Mouse (Mus musculus) embryonic facial prominence, embryonic 10.5 days (tissue): ENCODE measurements around the gene Rhobtb3. TPM values are rescaled to one million over a fixed set of nuclear protein-coding genes. Genes with fewer than 3 reads are reported as not detected.
"Not testable (repeated sequence)": the region's sequence is repeated elsewhere in the genome, so short reads cannot be mapped to it uniquely, and the experiment has no call there.

Experiments used
- DNase-seq: peaks from one replicate; pipeline ENCODE4 v3.0.0-alpha.2; 2017; ENCODE audit warnings: low spot score
- H3K27ac ChIP-seq: fragments of 300-500 bp; sonication (generic); replicated peaks from 2 replicates; pipeline ENCODE4 v1.5.1; 2016; ENCODE audit warnings: mild to moderate bottlenecking
- H3K27me3 ChIP-seq: fragments of 300-500 bp; sonication (generic); replicated peaks from 2 replicates; pipeline ENCODE4 v1.6.1; 2016; ENCODE audit warnings: low read depth, mild to moderate bottlenecking; ENCODE audit not compliant: poor library complexity, severe bottlenecking
- H3K36me3 ChIP-seq: fragments of 300-500 bp; sonication (generic); replicated peaks from 2 replicates; pipeline ENCODE4 v1.6.1; 2016; ENCODE audit warnings: mild to moderate bottlenecking, moderate library complexity
- H3K4me1 ChIP-seq: fragments of 300-500 bp; sonication (generic); 2 replicates; pipeline ENCODE4 v1.6.1; 2016
- H3K4me3 ChIP-seq: fragments of 300-500 bp; sonication (generic); 2 replicates; pipeline ENCODE4 v1.5.1; 2016; ENCODE audit warnings: mild to moderate bottlenecking, moderate library complexity
- H3K9me3 ChIP-seq: fragments of 300-500 bp; sonication (generic); 2 replicates; pipeline ENCODE4 v1.6.1; 2016; ENCODE audit warnings: mild to moderate bottlenecking
- WGBS: fragments of 180-500 bp; shearing (Covaris S2); methylation state at CpG from one replicate; pipeline ENCODE4 v1.1.7; 2016; 5-methylcytosine and 5-hydroxymethylcytosine counted together
- polyA plus RNA-seq: library from polyadenylated mRNA; unstranded; fragments of >200 nt; fragmentation: Nextera tagmentation; extraction: Ambion mirVana; gene quantifications from 2 replicates; pipeline ENCODE4 v1.2.1, GENCODE M21; 2016

The Rhobtb3 gene
- polyA plus RNA-seq, 1 experiment from 2014 or later = 52.7 TPM

- no peaks in the 10 kb centered on the region for H3K9me3 ChIP-seq
- DNase-seq = peak; percentile 67
- H3K27ac ChIP-seq = peak within 1 kb of the TSS; percentile 55
- H3K27me3 ChIP-seq = no peaks in the 10 kb centered on the region
- H3K4me3 ChIP-seq = peak within 1 kb of the TSS; percentile 58
- peaks cover 39% of the 10 kb centered on the region for H3K4me1 ChIP-seq
- no peaks in the 10 kb centered on the region for H3K36me3 ChIP-seq
- 1% methylated on average over 12 of the region's 12 CpGs for WGBS
Measured at GRCm38 (mm10) chr13:75839719-75840481, 103.8 kb downstream of the Rhobtb3 start, which contains the start of gene Glrx. Glrx (plus strand) TSS chr13:75839868.

GRCm38 (mm10) chr13:75838506-75838905, 105.2 kb downstream of the Rhobtb3 start:
- Histone ChIP-seq H3K27me3 (no peaks in the 10 kb centered on the region), H3K4me3 (no peak overlapping the region), H3K27ac (0 out of 2 replicates have a peak overlapping the region, but pooled peaks have one; percentile 55), H3K36me3 (no peaks in the 10 kb centered on the region), H3K4me1 (peaks cover 36% of the 10 kb centered on the region), H3K9me3 (no peaks in the 10 kb centered on the region)
- no peak for DNase-seq
- WGBS = 86% methylated on average over 4 of the region's 4 CpGs

- 68% methylated on average over 2 of the region's 2 CpGs for WGBS
- H3K4me1 ChIP-seq = peaks cover 16% of the 10 kb centered on the region
- H3K4me3 ChIP-seq = no peak overlapping the region
- no peaks in the 10 kb centered on the region for H3K9me3 ChIP-seq
- DNase-seq = no peak
- no peaks in the 10 kb centered on the region for H3K27me3 ChIP-seq
- no peaks in the 10 kb centered on the region for H3K36me3 ChIP-seq
- H3K27ac ChIP-seq = no peak overlapping the region
Measured at GRCm38 (mm10) chr13:75835461-75835860, 108.3 kb downstream of the Rhobtb3 start.

DNA sequence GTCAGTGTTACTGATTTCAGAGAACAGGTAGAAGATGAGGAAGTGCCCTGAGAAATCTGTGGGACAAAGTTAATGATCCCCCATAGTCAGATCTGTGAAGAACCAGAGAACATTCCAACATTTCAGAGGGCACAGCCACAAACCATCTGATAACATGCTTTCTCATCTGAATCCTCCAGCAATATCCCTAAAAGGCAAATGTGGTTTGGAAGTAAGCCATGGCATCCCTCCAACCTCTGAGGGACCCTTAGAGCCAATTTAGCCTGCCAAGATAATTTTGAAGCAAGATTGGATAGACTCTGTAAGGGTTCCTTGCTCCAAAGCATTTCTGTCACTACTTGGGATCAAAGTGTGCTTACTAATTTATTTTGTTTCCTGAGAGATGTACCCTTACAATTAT, 110.2 kb downstream of the Rhobtb3 start:
- Histone ChIP-seq H3K36me3 (no peaks in the 10 kb centered on the region), H3K27ac (no peak overlapping the region), H3K4me1 (peaks cover under 1% of the 10 kb centered on the region; the same call in 1 of the 2 replicates), H3K9me3 (no peaks in the 10 kb centered on the region), H3K4me3 (no peak overlapping the region), H3K27me3 (no peaks in the 10 kb centered on the region)
- no peak for DNase-seq

DNA sequence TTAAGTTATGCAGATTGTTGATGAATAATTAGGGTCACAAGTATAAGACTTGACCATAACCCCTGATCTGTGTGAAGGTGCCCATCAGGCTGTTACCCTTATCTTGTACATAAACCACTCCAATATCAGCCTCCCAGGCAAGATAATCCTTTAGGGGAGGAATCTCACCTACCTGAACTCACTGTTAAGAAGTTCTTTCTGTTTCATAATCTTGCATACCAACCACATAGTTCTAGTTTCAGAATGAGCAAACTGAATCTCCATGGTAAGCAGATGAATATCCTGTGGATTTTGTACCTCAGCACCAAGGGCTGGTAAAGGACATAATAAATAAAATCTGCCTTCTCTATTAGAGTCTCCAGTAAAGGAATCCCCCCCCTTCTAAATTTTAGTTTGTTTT, 111.0 kb downstream of the Rhobtb3 start:
- Histone ChIP-seq H3K27ac (no peak overlapping the region), H3K9me3 (no peaks in the 10 kb centered on the region), H3K36me3 (no peaks in the 10 kb centered on the region), H3K4me1 (no peaks in the 10 kb centered on the region), H3K4me3 (no peak overlapping the region), H3K27me3 (no peaks in the 10 kb centered on the region)
- DNase-seq = no peak

GRCm38 (mm10) chr13:75831710-75832109, 112.0 kb downstream of the Rhobtb3 start:
- no peak overlapping the region for H3K27ac ChIP-seq
- no peaks in the 10 kb centered on the region for H3K27me3 ChIP-seq
- H3K4me1 ChIP-seq = no peaks in the 10 kb centered on the region
- H3K9me3 ChIP-seq = no peaks in the 10 kb centered on the region
- no peaks in the 10 kb centered on the region for H3K36me3 ChIP-seq
- no peak overlapping the region for H3K4me3 ChIP-seq
- 80% methylated on average over 6 of the region's 6 CpGs for WGBS
- DNase-seq = no peak

DNA sequence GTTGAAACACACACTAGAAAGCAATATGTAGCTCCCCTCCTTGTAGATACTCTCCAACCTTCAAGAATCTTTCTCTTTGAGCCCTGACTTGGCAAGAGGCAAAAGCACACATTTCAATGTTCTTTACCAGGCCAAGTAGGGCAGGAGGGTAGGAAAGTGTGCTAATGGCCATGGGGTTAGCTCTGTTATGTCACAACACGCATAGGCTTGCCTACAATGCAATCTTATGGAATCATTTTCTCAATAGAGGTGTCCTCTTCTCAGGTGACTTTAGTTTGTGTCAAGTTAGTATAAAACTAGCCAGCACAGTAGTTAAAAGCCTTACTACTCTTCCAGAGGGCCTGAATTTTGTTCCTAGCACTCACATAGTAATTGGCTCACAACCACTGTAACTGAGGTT, 113.0 kb downstream of the Rhobtb3 start:
- no peak overlapping the region for H3K27ac ChIP-seq
- no peaks in the 10 kb centered on the region for H3K27me3 ChIP-seq
- no peaks in the 10 kb centered on the region for H3K36me3 ChIP-seq
- 85% methylated on average over 1 of the region's 1 CpGs for WGBS
- no peaks in the 10 kb centered on the region for H3K4me1 ChIP-seq
- no peak for DNase-seq
- H3K4me3 ChIP-seq = no peak overlapping the region
- H3K9me3 ChIP-seq = no peaks in the 10 kb centered on the region

DNA sequence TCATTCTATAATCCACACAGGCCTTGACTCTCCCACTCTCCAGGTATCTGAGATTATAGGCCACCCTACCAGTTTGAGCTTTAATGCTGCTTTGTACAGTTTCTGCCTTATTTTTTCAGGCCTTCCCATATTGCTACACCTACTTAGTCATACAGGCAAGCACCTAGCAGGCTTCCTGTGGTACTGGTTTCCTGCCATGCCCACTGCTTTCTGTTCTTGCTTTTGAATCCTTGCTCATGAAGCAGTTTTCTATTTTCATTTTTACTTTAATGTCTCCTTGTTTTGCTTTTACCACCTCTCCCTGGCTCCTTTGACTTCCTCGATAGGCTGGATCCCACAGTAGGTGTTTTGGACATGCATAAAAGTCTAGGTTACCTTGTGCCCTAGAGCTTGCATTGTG, 118.3 kb downstream of the Rhobtb3 start:
- H3K36me3 ChIP-seq = no peaks in the 10 kb centered on the region
- H3K9me3 ChIP-seq = no peaks in the 10 kb centered on the region
- 92% methylated on average over 1 of the region's 1 CpGs for WGBS
- no peaks in the 10 kb centered on the region for H3K4me1 ChIP-seq
- DNase-seq = no peak
- H3K4me3 ChIP-seq = no peak overlapping the region
- no peaks in the 10 kb centered on the region for H3K27me3 ChIP-seq
- H3K27ac ChIP-seq = no peak overlapping the region

DNA sequence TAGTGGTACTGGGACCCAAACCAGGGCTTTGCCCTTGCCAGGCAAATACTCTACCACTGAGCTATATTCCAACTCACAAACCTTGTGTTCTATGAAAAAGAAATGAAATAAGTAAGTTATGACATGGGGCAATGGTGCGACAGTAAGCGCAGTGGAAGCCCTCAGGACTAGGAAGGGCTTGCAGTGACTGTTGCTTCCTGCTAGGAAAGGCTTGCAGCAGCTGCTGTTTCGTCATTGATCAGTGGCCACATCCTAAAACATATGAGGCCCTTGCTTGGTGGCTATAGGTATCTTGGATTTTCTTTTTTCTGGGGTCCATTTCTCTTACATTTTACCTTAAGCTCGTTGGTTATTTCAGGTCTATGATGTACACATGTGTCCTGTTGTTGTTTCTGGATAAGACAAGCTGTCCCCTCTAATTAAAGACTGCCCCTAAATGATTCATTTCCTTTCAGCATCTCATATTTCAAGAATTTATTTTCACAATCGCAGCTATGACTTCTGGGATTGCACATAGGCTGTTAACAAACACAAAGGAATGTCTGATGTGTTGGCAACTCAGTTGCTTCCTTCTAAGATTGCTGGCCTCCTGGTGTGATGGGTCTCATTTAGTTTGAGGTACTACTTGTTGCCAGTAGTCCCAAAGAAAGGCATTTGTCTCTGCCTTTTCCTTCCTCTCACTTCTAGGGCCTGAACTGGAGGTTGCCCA, 119.0 kb downstream of the Rhobtb3 start:
- Histone ChIP-seq H3K4me1 (no peaks in the 10 kb centered on the region), H3K27me3 (no peaks in the 10 kb centered on the region), H3K4me3 (no peak overlapping the region), H3K36me3 (no peaks in the 10 kb centered on the region), H3K27ac (no peak overlapping the region), H3K9me3 (no peaks in the 10 kb centered on the region)
- DNase-seq = no peak
- 75% methylated on average over 5 of the region's 5 CpGs for WGBS

DNA sequence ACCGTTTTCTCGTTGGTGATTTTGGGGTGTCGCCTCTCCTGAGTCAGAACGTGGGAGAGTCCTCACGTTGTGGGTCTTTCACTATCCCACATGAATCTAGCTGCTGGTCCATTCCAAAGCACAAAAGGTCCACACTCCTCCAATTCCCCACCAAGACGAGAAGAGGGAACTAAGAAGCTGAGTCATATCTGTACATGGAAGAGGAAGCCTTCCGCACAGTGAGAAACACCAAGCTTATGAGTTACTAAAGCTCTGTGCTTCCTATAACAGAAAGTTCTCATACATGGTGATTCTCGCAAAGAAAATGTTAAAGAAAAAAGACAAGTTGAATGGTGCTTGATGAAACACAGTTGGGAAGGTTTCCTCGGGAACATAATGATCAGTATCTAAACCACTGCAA, 120.5 kb downstream of the Rhobtb3 start:
- Histone ChIP-seq H3K27ac (no peak overlapping the region), H3K27me3 (no peaks in the 10 kb centered on the region), H3K36me3 (no peaks in the 10 kb centered on the region), H3K9me3 (no peaks in the 10 kb centered on the region), H3K4me3 (no peak overlapping the region), H3K4me1 (no peaks in the 10 kb centered on the region)
- DNase-seq = no peak
- 90% methylated on average over 9 of the region's 9 CpGs for WGBS

DNA sequence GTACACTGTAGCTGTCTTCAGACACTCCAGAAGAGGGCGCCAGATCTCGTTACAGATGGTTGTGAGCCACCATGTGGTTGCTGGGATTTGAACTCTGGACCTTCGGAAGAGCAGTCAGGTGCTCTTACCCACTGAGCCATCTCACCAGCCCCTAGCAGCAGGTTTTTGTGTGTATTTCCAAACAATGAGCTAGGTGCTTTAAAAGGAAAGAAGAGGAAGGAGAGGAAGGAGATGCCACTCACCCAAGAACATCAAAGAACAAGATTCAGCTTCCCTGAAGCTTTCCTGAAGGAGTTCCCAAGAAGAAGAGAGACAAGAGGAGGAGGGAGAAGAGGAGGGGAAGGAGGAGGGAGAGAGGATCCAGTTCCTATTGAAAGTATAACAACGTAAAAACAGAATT, 121.4 kb downstream of the Rhobtb3 start:
- not testable (repeated sequence) for DNase-seq, H3K9me3 ChIP-seq, H3K27ac ChIP-seq, H3K36me3 ChIP-seq, H3K4me1 ChIP-seq, H3K4me3 ChIP-seq, H3K27me3 ChIP-seq
- WGBS = 86% methylated on average over 4 of the region's 4 CpGs

DNA sequence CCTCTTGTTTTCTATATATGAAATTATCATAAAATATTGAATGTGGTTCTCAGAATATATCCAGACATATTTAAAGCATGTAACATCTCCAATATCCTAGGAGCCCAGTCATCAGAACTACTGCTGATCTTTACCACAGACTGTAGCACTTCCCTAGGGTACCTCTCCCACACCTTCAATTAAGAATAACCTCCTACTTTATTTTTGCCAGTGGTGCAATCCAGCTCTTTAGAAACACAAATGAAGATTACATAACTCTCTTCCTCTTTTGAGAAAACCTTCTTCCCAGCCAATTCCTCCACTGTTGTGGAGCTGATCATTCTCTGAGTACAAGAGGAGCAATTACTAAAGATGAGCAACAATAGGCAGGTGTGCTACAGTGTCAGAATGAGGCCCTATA, 123.8 kb downstream of the Rhobtb3 start:
- no peaks in the 10 kb centered on the region for H3K9me3 ChIP-seq
- no peak for DNase-seq
- H3K27me3 ChIP-seq = no peaks in the 10 kb centered on the region
- no peaks in the 10 kb centered on the region for H3K4me1 ChIP-seq
- H3K27ac ChIP-seq = no peak overlapping the region
- H3K36me3 ChIP-seq = no peaks in the 10 kb centered on the region
- no peak overlapping the region for H3K4me3 ChIP-seq
